Mouse (Mus musculus) heart, embryonic 10.5 days (tissue): ENCODE measurements at regions not wholly inside any gene's neighbourhood (a gene's known extent, or its start where the extent isn't known, plus 50 kb on each side); places are given as distances from the start of the nearest gene placed in this dataset.
"Not testable (repeated sequence)": the region's sequence is repeated elsewhere in the genome, so short reads cannot be mapped to it uniquely, and the experiment has no call there.

Experiments used
- DNase-seq: peaks from one replicate; pipeline ENCODE4 v3.0.0-alpha.2; 2017; ENCODE audit warnings: low spot score
- H3K27ac ChIP-seq: fragments of 300-500 bp; sonication (generic); 2 replicates; pipeline ENCODE4 v1.5.1; 2016; ENCODE audit warnings: mild to moderate bottlenecking
- H3K27me3 ChIP-seq: fragments of 300-500 bp; sonication (generic); 2 replicates; pipeline ENCODE4 v1.6.1; 2016; ENCODE audit warnings: mild to moderate bottlenecking; ENCODE audit not compliant: poor library complexity, insufficient read depth, severe bottlenecking
- H3K36me3 ChIP-seq: fragments of 300-500 bp; sonication (generic); 2 replicates; pipeline ENCODE4 v1.6.1; 2016; ENCODE audit warnings: mild to moderate bottlenecking, moderate library complexity
- H3K4me1 ChIP-seq: fragments of 300-500 bp; sonication (generic); 2 replicates; pipeline ENCODE4 v1.6.1; 2016; ENCODE audit warnings: mild to moderate bottlenecking
- H3K4me3 ChIP-seq: fragments of 300-500 bp; sonication (generic); 2 replicates; pipeline ENCODE4 v1.5.1; 2016; ENCODE audit warnings: mild to moderate bottlenecking, moderate library complexity
- H3K9me3 ChIP-seq: fragments of 300-500 bp; sonication (generic); 2 replicates; pipeline ENCODE4 v1.6.1; 2016; ENCODE audit warnings: mild to moderate bottlenecking, moderate library complexity
- WGBS: fragments of 180-500 bp; shearing (Covaris S2); methylation state at CpG from one replicate; pipeline ENCODE4 v1.1.7; 2016; 5-methylcytosine and 5-hydroxymethylcytosine counted together

- DNase-seq: no peak
- no peaks in the 10 kb centered on the region for H3K27me3 ChIP-seq
- H3K36me3 ChIP-seq: no peaks in the 10 kb centered on the region
- WGBS: 67% methylated on average over 3 of the region's 3 CpGs
- H3K9me3 ChIP-seq: no peaks in the 10 kb centered on the region
- H3K27ac ChIP-seq: peak overlapping the region; percentile 64
- H3K4me3 ChIP-seq: no peak overlapping the region
- peaks cover 66% of the 10 kb centered on the region for H3K4me1 ChIP-seq
These were observed 207.4 kb downstream of the Msrb3 start for GRCm38 (mm10) chr10:120691451-120691850.

- 14% methylated on average over 10 of the region's 10 CpGs for WGBS
- Histone ChIP-seq H3K27me3 (no peaks in the 10 kb centered on the region), H3K27ac (peak overlapping the region; percentile 72), H3K9me3 (no peaks in the 10 kb centered on the region), H3K4me3 (no peak overlapping the region), H3K36me3 (no peaks in the 10 kb centered on the region), H3K4me1 (peaks cover 42% of the 10 kb centered on the region)
- no peak for DNase-seq
These were observed 209.9 kb upstream of the Hmga2 start for GRCm38 (mm10) chr10:120686123-120686522.

DNA sequence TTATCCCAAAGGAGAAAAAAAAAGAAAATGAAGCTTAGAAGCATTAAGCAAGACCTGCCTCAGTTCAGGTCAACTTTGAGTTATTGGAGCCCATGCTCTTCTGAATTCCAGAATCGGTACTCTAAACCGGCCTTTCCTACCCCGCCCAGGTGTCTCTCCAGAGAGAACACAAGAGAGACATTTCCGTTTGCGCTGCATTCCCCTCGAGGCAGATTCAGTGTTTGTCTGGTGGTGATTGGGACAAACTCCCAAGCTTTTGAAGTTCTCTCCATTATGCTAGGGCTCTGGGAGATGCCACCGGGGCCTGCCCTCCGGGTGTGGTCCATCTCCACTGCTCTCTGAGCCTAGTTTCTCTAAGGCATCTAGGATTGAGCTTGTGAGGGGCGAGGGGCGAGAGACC is 205.8 kb upstream of the Hmga2 start:
- no peaks in the 10 kb centered on the region for H3K36me3 ChIP-seq
- no peaks in the 10 kb centered on the region for H3K27me3 ChIP-seq
- no peak for DNase-seq
- H3K4me3 ChIP-seq: no peak overlapping the region
- 84% methylated on average over 10 of the region's 10 CpGs for WGBS
- peaks cover 47% of the 10 kb centered on the region for H3K4me1 ChIP-seq
- no peak overlapping the region for H3K27ac ChIP-seq
- no peaks in the 10 kb centered on the region for H3K9me3 ChIP-seq

GRCm38 (mm10) chr10:120679982-120680381 is 203.7 kb upstream of the Hmga2 start:
- Histone ChIP-seq H3K9me3 (no peaks in the 10 kb centered on the region), H3K4me1 (peaks cover 49% of the 10 kb centered on the region), H3K27ac (no peak overlapping the region; the same call in 1 of the 2 replicates), H3K36me3 (no peaks in the 10 kb centered on the region), H3K4me3 (no peak overlapping the region), H3K27me3 (no peaks in the 10 kb centered on the region)
- no peak for DNase-seq
- 68% methylated on average over 6 of the region's 6 CpGs for WGBS

GRCm38 (mm10) chr10:120678277-120678676 is 202.0 kb upstream of the Hmga2 start:
- H3K36me3 ChIP-seq: no peaks in the 10 kb centered on the region
- no peaks in the 10 kb centered on the region for H3K9me3 ChIP-seq
- no peak overlapping the region for H3K4me3 ChIP-seq
- 63% methylated on average over 8 of the region's 8 CpGs for WGBS
- H3K27ac ChIP-seq: no peak overlapping the region
- no peak for DNase-seq
- H3K27me3 ChIP-seq: no peaks in the 10 kb centered on the region
- H3K4me1 ChIP-seq: peaks cover 51% of the 10 kb centered on the region

GRCm38 (mm10) chr10:120675369-120675768 is 199.1 kb upstream of the Hmga2 start:
- 0 out of 2 replicates have a peak overlapping the region, but pooled peaks have one; percentile 32 for H3K27ac ChIP-seq
- no peak for DNase-seq
- H3K36me3 ChIP-seq: no peaks in the 10 kb centered on the region
- no peaks in the 10 kb centered on the region for H3K27me3 ChIP-seq
- no peaks in the 10 kb centered on the region for H3K9me3 ChIP-seq
- H3K4me3 ChIP-seq: no peak overlapping the region
- 63% methylated on average over 4 of the region's 4 CpGs for WGBS
- H3K4me1 ChIP-seq: peaks cover 39% of the 10 kb centered on the region

DNA sequence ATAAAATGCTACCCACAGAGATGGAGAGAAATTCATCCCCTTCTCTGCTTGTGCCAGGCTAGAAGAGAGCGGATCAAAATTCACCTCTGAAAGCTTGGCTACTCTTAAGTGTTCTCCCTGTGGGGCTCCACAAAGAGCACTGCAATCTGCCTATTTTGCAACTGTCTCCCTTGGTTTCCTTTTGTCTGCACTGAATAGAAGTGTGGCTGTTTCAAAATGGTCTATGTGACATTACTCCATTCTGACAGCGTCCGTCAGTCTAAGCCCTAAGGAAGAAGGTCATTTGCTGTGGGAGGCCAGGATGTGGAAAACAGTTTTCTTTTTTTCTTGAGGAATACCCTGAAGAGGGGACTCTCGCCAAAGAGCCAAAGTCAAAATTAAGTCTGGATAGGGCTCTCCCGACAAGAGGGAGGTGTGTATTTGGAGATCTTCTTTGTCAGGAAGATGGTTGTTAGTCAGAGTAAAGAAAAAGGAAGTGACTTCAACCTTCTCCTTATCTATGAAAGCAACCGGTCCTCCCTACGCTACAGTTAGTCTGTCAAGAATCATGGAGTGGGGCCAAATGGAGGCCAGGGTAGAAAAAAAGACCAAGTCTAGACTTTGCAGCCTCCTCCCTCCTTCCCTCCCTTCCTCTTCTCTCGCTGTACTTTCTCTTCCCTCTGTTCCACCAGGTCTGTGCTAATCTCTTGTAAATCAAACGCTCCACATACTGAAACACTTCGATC is 198.2 kb upstream of the Hmga2 start:
- DNase-seq: no peak
- H3K4me3 ChIP-seq: no peak overlapping the region
- H3K27me3 ChIP-seq: no peaks in the 10 kb centered on the region
- no peaks in the 10 kb centered on the region for H3K9me3 ChIP-seq
- peaks cover 32% of the 10 kb centered on the region for H3K4me1 ChIP-seq
- 56% methylated on average over 10 of the region's 10 CpGs for WGBS
- peak overlapping the region; percentile 32; the same call in 1 of the 2 replicates for H3K27ac ChIP-seq
- H3K36me3 ChIP-seq: no peaks in the 10 kb centered on the region

DNA sequence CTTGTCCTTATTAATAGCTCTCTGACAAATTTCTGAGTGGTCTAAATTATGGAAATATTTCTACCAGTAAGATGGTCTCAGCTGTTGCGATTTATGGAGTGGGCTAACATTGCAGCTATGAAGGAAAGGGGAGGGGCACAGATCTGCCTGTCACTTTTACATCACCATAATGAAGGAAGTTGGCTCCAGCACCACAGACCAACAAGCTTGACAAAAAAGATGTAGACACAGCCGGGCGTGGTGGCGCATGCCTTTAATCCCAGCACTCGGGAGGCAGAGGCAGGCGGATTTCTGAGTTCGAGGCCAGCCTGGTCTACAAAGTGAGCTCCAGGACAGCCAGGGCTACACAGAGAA is 191.4 kb upstream of the Hmga2 start:
- not testable (repeated sequence) for DNase-seq, H3K36me3 ChIP-seq, H3K27ac ChIP-seq, H3K4me1 ChIP-seq, H3K27me3 ChIP-seq, H3K4me3 ChIP-seq, H3K9me3 ChIP-seq
- WGBS: 96% methylated on average over 7 of the region's 7 CpGs

GRCm38 (mm10) chr10:120666985-120667677 is 190.9 kb upstream of the Hmga2 start:
- Histone ChIP-seq H3K27ac (no peak overlapping the region), H3K4me3 (no peak overlapping the region), H3K9me3 (no peaks in the 10 kb centered on the region), H3K27me3 (no peaks in the 10 kb centered on the region), H3K4me1 (peaks cover 3% of the 10 kb centered on the region; the same call in 1 of the 2 replicates), H3K36me3 (no peaks in the 10 kb centered on the region)
- peak; percentile 85 for DNase-seq
- WGBS: 61% methylated on average over 12 of the region's 12 CpGs

DNA sequence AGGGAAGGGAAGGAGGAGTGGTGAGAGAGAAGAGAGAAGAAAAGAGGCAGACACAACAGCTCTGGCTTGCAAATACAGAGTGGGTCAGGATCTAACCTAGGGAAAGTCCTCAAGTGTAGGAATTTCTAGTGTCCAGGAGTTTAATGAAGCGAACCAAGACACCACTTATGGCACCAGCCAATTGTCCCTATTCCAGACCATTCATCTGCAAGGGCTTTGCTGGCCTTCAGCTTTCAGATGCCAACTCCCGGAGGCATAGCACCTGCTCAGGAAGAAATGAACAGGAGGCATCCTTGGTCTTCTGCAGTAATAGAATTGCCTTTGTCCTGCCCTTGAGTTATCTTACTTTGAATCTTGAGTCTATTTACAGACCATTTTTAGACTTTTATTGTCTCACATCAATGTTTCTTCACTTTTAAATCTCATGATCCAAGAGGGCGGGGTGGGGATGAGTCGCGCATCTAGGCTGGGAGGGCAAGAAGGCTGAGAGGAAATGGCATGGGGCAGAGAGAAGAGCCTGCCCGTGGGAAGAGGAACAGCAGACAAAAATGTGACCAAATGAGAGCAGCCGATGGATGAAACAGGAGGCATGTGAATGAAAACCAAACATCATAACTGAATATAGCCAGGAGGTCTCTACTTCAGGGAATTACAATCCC is 190.1 kb upstream of the Hmga2 start:
- no peaks in the 10 kb centered on the region for H3K36me3 ChIP-seq
- H3K4me1 ChIP-seq: peaks cover 3% of the 10 kb centered on the region; the same call in 1 of the 2 replicates
- no peak overlapping the region for H3K4me3 ChIP-seq
- no peak overlapping the region for H3K27ac ChIP-seq
- no peaks in the 10 kb centered on the region for H3K27me3 ChIP-seq
- 86% methylated on average over 7 of the region's 7 CpGs for WGBS
- H3K9me3 ChIP-seq: no peaks in the 10 kb centered on the region
- DNase-seq: no peak

- no peaks in the 10 kb centered on the region for H3K27me3 ChIP-seq
- no peak overlapping the region for H3K27ac ChIP-seq
- no peak overlapping the region for H3K4me3 ChIP-seq
- no peak for DNase-seq
- H3K4me1 ChIP-seq: peaks cover 3% of the 10 kb centered on the region; the same call in 1 of the 2 replicates
- no peaks in the 10 kb centered on the region for H3K36me3 ChIP-seq
- no peaks in the 10 kb centered on the region for H3K9me3 ChIP-seq
- 56% methylated on average over 5 of the region's 5 CpGs for WGBS
These were observed 189.4 kb upstream of the Hmga2 start for GRCm38 (mm10) chr10:120665670-120666069.

DNA sequence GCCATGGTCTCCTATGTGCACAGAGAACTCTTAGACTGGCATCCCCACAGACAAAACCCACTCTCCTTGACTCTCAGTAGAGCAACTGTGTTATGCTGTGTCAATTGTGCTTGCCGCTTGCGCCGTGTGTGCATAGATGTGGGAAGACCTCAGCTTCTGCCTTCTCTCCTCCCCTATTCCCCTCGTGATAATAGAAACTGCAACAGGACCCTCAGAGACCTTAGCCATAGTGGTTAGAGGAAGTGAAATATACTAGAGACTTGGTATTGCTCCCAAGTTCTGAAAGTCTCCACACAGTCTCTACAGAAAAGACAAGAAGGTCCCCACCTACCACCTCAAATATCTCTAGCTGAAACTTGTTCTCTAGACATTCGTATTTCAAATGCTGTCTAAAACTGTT is 188.2 kb upstream of the Hmga2 start:
- Histone ChIP-seq H3K4me3 (no peak overlapping the region), H3K27me3 (no peaks in the 10 kb centered on the region)
- WGBS: 87% methylated on average over 5 of the region's 5 CpGs

DNA sequence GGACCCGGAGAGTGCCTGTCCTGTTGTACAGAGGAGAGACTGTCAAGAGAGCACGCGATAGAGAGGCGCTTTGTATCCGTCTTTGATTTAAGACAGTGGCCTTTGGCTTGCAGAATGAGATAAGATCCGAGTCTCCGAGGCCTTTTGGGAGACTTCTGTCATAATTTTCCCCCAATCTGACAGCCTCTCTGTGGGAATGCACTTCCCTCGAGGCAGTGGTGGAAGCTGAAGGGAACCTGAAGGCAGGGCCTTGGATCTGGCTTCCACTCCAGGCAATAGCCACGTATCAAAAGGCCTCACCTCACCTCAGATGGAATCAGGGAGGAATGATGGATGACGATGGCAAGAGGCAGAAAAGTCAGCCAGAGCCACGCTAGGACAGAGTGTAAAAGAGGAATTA is 187.1 kb upstream of the Hmga2 start:
- Histone ChIP-seq H3K36me3 (no peaks in the 10 kb centered on the region), H3K4me3 (no peak overlapping the region), H3K27me3 (no peaks in the 10 kb centered on the region), H3K9me3 (no peaks in the 10 kb centered on the region), H3K27ac (no peak overlapping the region), H3K4me1 (peaks cover 3% of the 10 kb centered on the region; the same call in 1 of the 2 replicates)
- 46% methylated on average over 11 of the region's 11 CpGs for WGBS
- DNase-seq: no peak

More for the DNA sequence above, 188.2 kb upstream of the Hmga2 start:
- no peak overlapping the region for H3K27ac ChIP-seq
- H3K9me3 ChIP-seq: no peaks in the 10 kb centered on the region
- DNase-seq: no peak
- peaks cover 3% of the 10 kb centered on the region; the same call in 1 of the 2 replicates for H3K4me1 ChIP-seq
- no peaks in the 10 kb centered on the region for H3K36me3 ChIP-seq
